Mouse (Mus musculus) testis, adult 2 months (tissue): Measurements from ENCODE around the gene Slc37a2. TPM values are rescaled to one million over a fixed set of nuclear protein-coding genes. Genes with fewer than 3 reads are reported as not detected.

Source experiments
- H3K27ac ChIP-seq: fragments of 200-500 bp; 2 replicates; pipeline ENCODE4 v1.5.1; 2012; ENCODE audit warnings: low read depth, low read length; ENCODE audit not compliant: control insufficient read depth, insufficient read depth
- H3K27me3 ChIP-seq: fragments of 200-500 bp; 2 replicates; pipeline ENCODE4 v1.6.1; 2012; ENCODE audit warnings: mild to moderate bottlenecking, low read length, moderate library complexity; ENCODE audit not compliant: control insufficient read depth, insufficient read depth
- H3K36me3 ChIP-seq: fragments of 200-500 bp; 2 replicates; pipeline ENCODE4 v1.6.1; 2012; ENCODE audit warnings: mild to moderate bottlenecking, low read length; ENCODE audit not compliant: control insufficient read depth, insufficient read depth
- H3K4me1 ChIP-seq: fragments of 200-500 bp; 2 replicates; pipeline ENCODE4 v1.6.1; 2012; ENCODE audit warnings: low read length; ENCODE audit not compliant: control insufficient read depth, insufficient read depth
- H3K4me3 ChIP-seq: fragments of 200-500 bp; 2 replicates; pipeline ENCODE4 v1.5.1; 2012; ENCODE audit warnings: low read depth, mild to moderate bottlenecking, low read length, moderate library complexity, mixed read lengths; ENCODE audit not compliant: control insufficient read depth
- CTCF ChIP-seq: fragments of 200-500 bp; IDR thresholded peaks from 2 replicates; pipeline ENCODE4 v1.5.1; 2012; ENCODE audit warnings: low read depth, mild to moderate bottlenecking, inconsistent platforms, low read length, moderate library complexity; ENCODE audit not compliant: control insufficient read depth, insufficient read depth, insufficient replicate concordance
- POLR2A ChIP-seq: fragments of 200-500 bp; IDR thresholded peaks from 2 replicates; pipeline ENCODE4 v1.6.1; 2012; ENCODE audit warnings: low read depth, mild to moderate bottlenecking, inconsistent platforms, low read length, moderate library complexity; ENCODE audit not compliant: control insufficient read depth
- polyA plus RNA-seq: library from polyadenylated mRNA; depleted of rRNA; stranded (reverse); fragments of >200 nt; gene quantifications from 2 replicates; pipeline ENCODE4 v1.2.3, GENCODE M21; 2012; rRNA removed

Slc37a2 gene
- polyA plus RNA-seq, 1 experiment, result 5.4 TPM

DNA sequence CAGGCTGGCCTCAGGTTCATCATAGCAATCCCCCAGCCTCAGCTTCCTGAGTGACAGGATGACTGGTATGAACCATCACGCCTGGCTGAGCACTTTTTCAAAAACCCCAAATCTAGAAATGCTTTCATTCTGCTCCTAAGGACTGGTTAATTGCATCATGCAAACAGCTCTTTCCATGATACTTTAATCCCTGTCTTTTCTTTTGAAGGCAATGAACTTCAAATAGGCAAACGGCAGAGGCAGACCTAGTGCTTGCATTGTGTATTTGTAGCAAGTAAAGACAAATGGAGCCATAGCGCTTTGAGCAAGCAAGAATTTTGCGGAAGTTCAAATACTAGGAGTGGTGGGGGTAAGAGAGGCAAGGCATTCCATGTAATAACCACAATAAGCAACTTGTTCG, 73.9 kb downstream of the Slc37a2 start:
- TF ChIP-seq CTCF, result no peak
- H3K36me3 ChIP-seq, result no peaks in the 10 kb centered on the region
- no peaks in the 10 kb centered on the region for H3K27me3 ChIP-seq
- H3K4me3 ChIP-seq, result no peak overlapping the region
- H3K27ac ChIP-seq, result no peak overlapping the region
- H3K4me1 ChIP-seq, result no peaks in the 10 kb centered on the region

GRCm38 (mm10) chr9:37179596-37179995, 75.9 kb downstream of the Slc37a2 start:
- H3K27ac ChIP-seq, result no peak overlapping the region
- no peaks in the 10 kb centered on the region for H3K27me3 ChIP-seq
- H3K4me1 ChIP-seq, result no peaks in the 10 kb centered on the region
- H3K36me3 ChIP-seq, result no peaks in the 10 kb centered on the region
- TF ChIP-seq CTCF, result no peak
- no peak for TF ChIP-seq POLR2A
- no peak overlapping the region for H3K4me3 ChIP-seq

DNA sequence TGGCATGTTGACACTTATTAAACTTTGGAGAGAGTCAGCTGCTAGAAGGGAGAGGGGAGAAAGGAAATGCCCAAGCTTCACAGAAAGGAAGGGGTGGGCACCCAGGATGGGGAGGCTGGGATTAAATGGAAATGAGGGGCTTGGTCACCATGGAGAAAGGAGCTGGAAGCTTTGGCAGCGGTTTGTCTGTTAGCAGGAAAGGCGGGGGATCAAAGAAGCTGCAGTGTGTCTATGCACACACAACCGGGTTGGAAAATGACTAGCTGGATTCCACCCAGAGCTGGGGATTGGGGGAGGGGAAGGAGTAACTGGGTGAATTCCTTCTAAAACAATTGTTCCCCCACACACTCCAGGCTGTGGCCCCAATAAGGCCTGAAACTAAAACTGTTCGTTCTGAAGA, 76.6 kb downstream of the Slc37a2 start:
- no peak overlapping the region for H3K27ac ChIP-seq
- H3K36me3 ChIP-seq, result no peaks in the 10 kb centered on the region
- no peak for TF ChIP-seq CTCF
- no peak for TF ChIP-seq POLR2A
- no peak overlapping the region for H3K4me3 ChIP-seq
- no peaks in the 10 kb centered on the region for H3K4me1 ChIP-seq
- H3K27me3 ChIP-seq, result no peaks in the 10 kb centered on the region

Other genes starting within 250 kb of the Slc37a2 start
- 83.7 and 84.9 TPM in 2 replicates for gene Pknox2, start 108.3 kb downstream of the Slc37a2 start, polyA plus RNA-seq
- gene Tmem218, start 47.5 kb downstream of the Slc37a2 start, polyA plus RNA-seq, result 5.5 and 6.2 TPM in 2 replicates
- gene Ccdc15, start 92.7 kb upstream of the Slc37a2 start, polyA plus RNA-seq, result 3.4 and 4.6 TPM in 2 replicates
- gene Hepacam, start 111.6 kb upstream of the Slc37a2 start, polyA plus RNA-seq, result 21.3 and 26.5 TPM in 2 replicates
- gene Robo4, start 146.2 kb upstream of the Slc37a2 start, polyA plus RNA-seq, result 1.0 and 1.2 TPM in 2 replicates
- gene Robo3, start 177.5 kb upstream of the Slc37a2 start, polyA plus RNA-seq, result 1.0 and 1.4 TPM in 2 replicates
- 10.5 and 16.6 TPM in 2 replicates for gene Msantd2, start 233.6 kb upstream of the Slc37a2 start, polyA plus RNA-seq